Mouse (Mus musculus) liver, embryonic 14.5 days (tissue): Measurements from ENCODE around the gene Dusp15. TPM values are rescaled to one million over a fixed set of nuclear protein-coding genes. Genes with fewer than 3 reads are reported as not detected.

Experiments used
- ATAC-seq: fragments of 200-750 bp; cut with Nextera tagmentation; 2 replicates; pipeline ENCODE4 v1.8.0; 2017; ENCODE audit warnings: moderate number of reproducible peaks, mild to moderate bottlenecking, moderate library complexity; ENCODE audit not compliant: insufficient read depth
- DNase-seq, 3 experiments: peaks; one replicate each; pipeline ENCODE4 v3.0.0-alpha.2; 2012 to 2013; ENCODE audit warnings: low read depth in 3 of 3, low spot score in 3 of 3
- H3K27ac ChIP-seq: fragments of 300-500 bp; sonication (generic); 2 replicates; pipeline ENCODE4 v1.5.1; 2014; ENCODE audit warnings: moderate library complexity, mild to moderate bottlenecking, control low read depth, inconsistent platforms
- H3K27me3 ChIP-seq: fragments of 300-500 bp; sonication (generic); 2 replicates; pipeline ENCODE4 v1.6.1; 2014; ENCODE audit warnings: mild to moderate bottlenecking, low read length, moderate library complexity; ENCODE audit not compliant: control insufficient read depth, insufficient read depth
- H3K36me3 ChIP-seq: fragments of 300-500 bp; sonication (generic); replicated peaks from 2 replicates; pipeline ENCODE4 v1.6.1; 2014; ENCODE audit warnings: low read depth; ENCODE audit not compliant: control insufficient read depth, insufficient read depth
- H3K4me1 ChIP-seq, 2 experiments: fragments of 200-500 bp in 1 of 2; fragments of 300-500 bp in 1 of 2; sonication (generic) in 1 of 2; replicated peaks; 2 replicates each; pipeline ENCODE4 v1.6.1; 2012 to 2014; ENCODE audit warnings: antibody characterized with exemption in 1 of 2, inconsistent platforms in 1 of 2, low read length in 1 of 2; ENCODE audit not compliant: control insufficient read depth in 2 of 2, insufficient read depth in 2 of 2
- H3K4me2 ChIP-seq: fragments of 300-500 bp; sonication (generic); 2 replicates; pipeline ENCODE4 v1.6.1; 2014; ENCODE audit warnings: low read depth, mild to moderate bottlenecking, control low read depth, moderate library complexity
- H3K4me3 ChIP-seq, 2 experiments: fragments of 200-500 bp in 1 of 2; fragments of 300-500 bp in 1 of 2; sonication (generic) in 1 of 2; 2 replicates each; pipeline ENCODE4 v1.5.1; 2012 to 2014; ENCODE audit warnings: low read depth in 2 of 2, low read length in 2 of 2, mild to moderate bottlenecking in 2 of 2, control low read depth in 1 of 2, inconsistent platforms in 1 of 2, moderate library complexity in 1 of 2; ENCODE audit not compliant: insufficient read depth in 1 of 2
- H3K9ac ChIP-seq: fragments of 300-500 bp; sonication (generic); replicated peaks from 2 replicates; pipeline ENCODE4 v1.6.1; 2014; ENCODE audit warnings: mild to moderate bottlenecking, control low read depth, moderate library complexity
- H3K9me3 ChIP-seq: fragments of 300-500 bp; sonication (generic); 2 replicates; pipeline ENCODE4 v1.6.1; 2016; ENCODE audit warnings: low read length, mixed read lengths; ENCODE audit not compliant: control insufficient read depth
- CTCF ChIP-seq: IDR thresholded peaks from 2 replicates; pipeline ENCODE4 v1.5.1; 2016; ENCODE audit warnings: antibody characterized with exemption, low read depth, control low read depth
- EP300 ChIP-seq: IDR thresholded peaks from 2 replicates; pipeline ENCODE4 v1.6.1; 2016; ENCODE audit warnings: antibody characterized with exemption, low read depth
- WGBS: fragments of 180-500 bp; shearing (Covaris S2); extraction: QIAGEN DNeasy Blood & Tissue Kit; methylation state at CpG from one replicate; pipeline ENCODE4 v1.1.7; 2014; ENCODE audit not compliant: insufficient replicate concordance; 5-methylcytosine and 5-hydroxymethylcytosine counted together
- polyA plus RNA-seq, 2 experiments: library from polyadenylated mRNA; depleted of rRNA in 1 of 2; stranded (reverse) in 1 of 2; unstranded in 1 of 2; fragments of >200 nt; fragmentation: Nextera tagmentation in 1 of 2; extraction: Ambion mirVana in 1 of 2; gene quantifications; 2 replicates each; pipeline versions ENCODE4 v1.2.1 to v1.2.3; 2012 to 2014

The Dusp15 gene
- polyA plus RNA-seq, 2 experiments, result 0.02 TPM; not detected in 1

DNA sequence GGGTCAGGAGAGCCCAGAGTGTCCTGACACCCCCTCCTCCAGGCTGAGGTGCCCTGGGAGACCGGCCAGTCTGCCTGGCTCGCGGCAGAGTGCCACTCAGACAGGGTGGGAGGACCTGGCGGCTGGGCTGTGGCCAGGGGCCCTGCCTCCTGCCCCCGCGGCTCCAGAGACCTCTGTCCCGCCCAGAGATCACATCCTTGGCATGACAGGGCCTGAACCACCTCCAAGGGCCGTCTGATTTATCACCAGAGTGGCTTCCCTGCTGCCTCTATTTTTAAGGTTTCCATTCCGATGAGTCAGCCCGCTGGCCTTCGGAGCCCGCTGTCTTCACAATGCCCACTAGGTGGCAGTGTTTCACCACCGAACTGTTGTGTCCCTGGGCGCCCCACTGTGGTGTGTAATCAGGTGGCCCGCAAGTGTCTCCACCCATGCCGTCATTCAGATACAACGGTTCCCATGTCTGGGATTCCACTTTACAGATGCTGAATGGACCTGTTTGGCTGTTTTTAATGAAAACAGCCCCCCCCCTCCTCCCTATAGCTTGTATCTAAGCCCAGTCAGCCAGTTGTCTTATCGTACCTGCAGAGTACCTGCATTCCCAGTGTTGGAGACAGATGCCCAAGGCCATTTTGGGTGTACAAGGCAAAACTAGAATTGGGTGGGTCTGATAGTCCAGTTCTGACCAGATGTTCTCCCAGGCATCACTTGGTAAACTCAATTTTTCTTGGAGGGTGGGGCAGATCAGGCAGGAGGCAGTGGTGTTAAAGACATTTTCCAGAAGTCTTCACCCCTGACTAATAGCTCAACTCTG, 37.0 kb downstream of the Dusp15 start:
- TF ChIP-seq EP300 (no peak), CTCF (peak; percentile 98)
- DNase-seq (peak; percentile 52 to 72 (median 52)), ATAC-seq (0 out of 2 replicates have a peak, but pooled peaks have one; percentile 37)
- Histone ChIP-seq H3K27me3 (peaks cover 18% of the 10 kb centered on the region), H3K27ac (no peak overlapping the region), H3K4me3 (no peak overlapping the region), H3K36me3 (no peaks in the 10 kb centered on the region), H3K9me3 (no peaks in the 10 kb centered on the region), H3K9ac (no peak overlapping the region), H3K4me2 (no peak overlapping the region), H3K4me1 (peaks cover 0 to 2% of the 10 kb centered on the region in 2 experiments; a peak in 1 of 4 replicates)
- 4% methylated on average over 18 of the region's 18 CpGs for WGBS

- ATAC-seq, result no peak
- no peak for DNase-seq
- Histone ChIP-seq H3K9ac (no peak overlapping the region), H3K4me2 (no peak overlapping the region), H3K9me3 (no peaks in the 10 kb centered on the region), H3K4me3 (no peak overlapping the region), H3K27ac (no peak overlapping the region), H3K27me3 (peaks cover 18% of the 10 kb centered on the region), H3K4me1 (peaks cover 0 to 2% of the 10 kb centered on the region in 2 experiments; a peak in 1 of 4 replicates), H3K36me3 (no peaks in the 10 kb centered on the region)
- TF ChIP-seq EP300, result no peak
- no peak for TF ChIP-seq CTCF
- WGBS, result 27% methylated on average over 7 of the region's 7 CpGs
These were observed 38.0 kb downstream of the Dusp15 start for GRCm38 (mm10) chr2:152913471-152913870.

DNA sequence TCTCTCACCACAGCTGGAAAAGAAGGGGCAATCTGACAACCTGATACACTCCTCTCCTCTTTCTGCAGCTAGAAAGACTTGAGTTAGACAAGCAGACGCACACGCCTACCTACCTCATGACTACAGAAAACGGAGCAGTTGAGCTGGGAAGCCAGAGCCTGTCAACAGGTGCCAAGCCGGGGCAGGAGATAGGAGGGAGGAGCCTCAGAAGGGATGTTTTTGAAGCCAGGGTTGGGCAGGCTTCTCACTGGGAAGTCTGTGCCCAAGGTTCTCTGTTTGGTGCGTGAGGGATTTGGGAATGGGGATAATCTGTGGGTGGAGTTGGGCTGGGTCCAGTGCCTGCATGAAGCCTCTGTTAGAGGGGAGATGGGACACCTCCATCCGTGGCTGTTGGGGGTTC, 40.1 kb downstream of the Dusp15 start:
- no peak for ATAC-seq
- Histone ChIP-seq H3K9me3 (no peaks in the 10 kb centered on the region), H3K27me3 (peaks cover 18% of the 10 kb centered on the region), H3K4me2 (no peak overlapping the region), H3K36me3 (no peaks in the 10 kb centered on the region), H3K27ac (no peak overlapping the region), H3K9ac (no peak overlapping the region), H3K4me1 (peaks cover 0 to 2% of the 10 kb centered on the region in 2 experiments; a peak in 1 of 4 replicates), H3K4me3 (no peak overlapping the region)
- no peak for DNase-seq
- 29% methylated on average over 6 of the region's 6 CpGs for WGBS
- TF ChIP-seq EP300 (no peak), CTCF (no peak)

- Histone ChIP-seq H3K9me3 (no peaks in the 10 kb centered on the region), H3K27ac (no peak within 1 kb of the TSS), H3K4me2 (no peak within 1 kb of the TSS), H3K9ac (no peak within 1 kb of the TSS), H3K27me3 (peaks cover 18% of the 10 kb centered on the region), H3K36me3 (no peaks in the 10 kb centered on the region), H3K4me1 (peaks cover 0 to 2% of the 10 kb centered on the region in 2 experiments; a peak in 1 of 4 replicates), H3K4me3 (no peak within 1 kb of the TSS)
- TF ChIP-seq CTCF (no peak), EP300 (no peak)
- ATAC-seq (no peak), DNase-seq (no peak)
- WGBS, result 20% methylated on average over 12 of the region's 12 CpGs
These were observed 40.5 kb downstream of the Dusp15 start, which contains the start of gene Mylk2 for GRCm38 (mm10) chr2:152911031-152911430. Mylk2 (plus strand) TSS chr2:152911352.

DNA sequence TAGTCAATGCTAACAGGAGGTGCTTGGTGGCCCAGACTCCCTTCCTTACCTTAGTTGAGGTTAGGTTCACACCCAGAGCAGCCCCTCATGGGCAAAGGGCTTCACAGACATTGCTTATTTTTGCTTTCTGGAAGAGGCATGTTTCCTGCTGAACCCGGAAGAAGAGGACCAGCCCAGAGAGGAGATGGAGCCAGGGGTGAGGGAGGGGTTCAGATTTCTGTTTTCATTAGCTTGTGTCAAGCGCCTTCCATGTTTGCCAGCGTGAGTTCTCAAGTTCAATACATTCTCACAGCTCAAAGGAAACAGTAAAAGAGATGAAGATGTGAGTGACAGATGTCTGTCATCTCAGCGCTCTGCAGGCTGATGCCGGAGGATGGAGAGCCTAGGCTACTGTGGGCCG, 41.6 kb downstream of the Dusp15 start:
- no peak overlapping the region for H3K4me3 ChIP-seq
- H3K4me2 ChIP-seq, result no peak overlapping the region
- no peaks in the 10 kb centered on the region for H3K36me3 ChIP-seq
- no peaks in the 10 kb centered on the region for H3K9me3 ChIP-seq
- TF ChIP-seq CTCF, result no peak
- TF ChIP-seq EP300, result no peak
- ATAC-seq (no peak), DNase-seq (no peak)
- WGBS, result 68% methylated on average over 6 of the region's 6 CpGs
- peaks cover 0 to 2% of the 10 kb centered on the region in 2 experiments; a peak in 1 of 4 replicates for H3K4me1 ChIP-seq
- H3K27ac ChIP-seq, result no peak overlapping the region
- no peak overlapping the region for H3K9ac ChIP-seq
- peaks cover 18% of the 10 kb centered on the region for H3K27me3 ChIP-seq
